Mouse (Mus musculus) embryonic facial prominence, embryonic 10.5 days (tissue): ENCODE measurements at regions not wholly inside any gene's neighbourhood (a gene's known extent, or its start where the extent isn't known, plus 50 kb on each side); places are given as distances from the start of the nearest gene placed in this dataset.
"Not testable (repeated sequence)": the region's sequence is repeated elsewhere in the genome, so short reads cannot be mapped to it uniquely, and the experiment has no call there.

ENCODE experiments used
- DNase-seq: peaks from one replicate; pipeline ENCODE4 v3.0.0-alpha.2; 2017; ENCODE audit warnings: low spot score
- H3K27ac ChIP-seq: fragments of 300-500 bp; sonication (generic); replicated peaks from 2 replicates; pipeline ENCODE4 v1.5.1; 2016; ENCODE audit warnings: mild to moderate bottlenecking
- H3K27me3 ChIP-seq: fragments of 300-500 bp; sonication (generic); replicated peaks from 2 replicates; pipeline ENCODE4 v1.6.1; 2016; ENCODE audit warnings: low read depth, mild to moderate bottlenecking; ENCODE audit not compliant: poor library complexity, severe bottlenecking
- H3K36me3 ChIP-seq: fragments of 300-500 bp; sonication (generic); replicated peaks from 2 replicates; pipeline ENCODE4 v1.6.1; 2016; ENCODE audit warnings: mild to moderate bottlenecking, moderate library complexity
- H3K4me1 ChIP-seq: fragments of 300-500 bp; sonication (generic); 2 replicates; pipeline ENCODE4 v1.6.1; 2016
- H3K4me3 ChIP-seq: fragments of 300-500 bp; sonication (generic); 2 replicates; pipeline ENCODE4 v1.5.1; 2016; ENCODE audit warnings: mild to moderate bottlenecking, moderate library complexity
- H3K9me3 ChIP-seq: fragments of 300-500 bp; sonication (generic); 2 replicates; pipeline ENCODE4 v1.6.1; 2016; ENCODE audit warnings: mild to moderate bottlenecking
- WGBS: fragments of 180-500 bp; shearing (Covaris S2); methylation state at CpG from one replicate; pipeline ENCODE4 v1.1.7; 2016; 5-methylcytosine and 5-hydroxymethylcytosine counted together

- not testable (repeated sequence) for H3K36me3 ChIP-seq, H3K27ac ChIP-seq, H3K4me3 ChIP-seq, H3K9me3 ChIP-seq, H3K4me1 ChIP-seq, H3K27me3 ChIP-seq, DNase-seq
- 91% methylated on average over 2 of the region's 2 CpGs for WGBS
Measured at GRCm38 (mm10) chr13:12671011-12671410, 105.3 kb downstream of the Ero1lb start.

- H3K36me3 ChIP-seq, H3K4me1 ChIP-seq, DNase-seq, H3K4me3 ChIP-seq, H3K9me3 ChIP-seq, H3K27ac ChIP-seq, H3K27me3 ChIP-seq: not testable (repeated sequence)
- WGBS: no CpG with 5 or more reads among the region's 7 CpGs
Measured at GRCm38 (mm10) chr13:12668742-12669141, 103.1 kb downstream of the Ero1lb start.

GRCm38 (mm10) chr13:12667727-12668665, 102.3 kb downstream of the Ero1lb start:
- not testable (repeated sequence) for H3K4me3 ChIP-seq, DNase-seq, H3K27ac ChIP-seq, H3K4me1 ChIP-seq, H3K9me3 ChIP-seq, H3K27me3 ChIP-seq, H3K36me3 ChIP-seq
- WGBS: 88% methylated on average over 9 of the region's 9 CpGs

GRCm38 (mm10) chr13:12666050-12666449, 100.4 kb downstream of the Ero1lb start:
- not testable (repeated sequence) for H3K9me3 ChIP-seq, H3K4me3 ChIP-seq, H3K27me3 ChIP-seq

More at GRCm38 (mm10) chr13:12666050-12666449, 100.4 kb downstream of the Ero1lb start:
- H3K27ac ChIP-seq, H3K4me1 ChIP-seq, H3K36me3 ChIP-seq, DNase-seq: not testable (repeated sequence)
- WGBS: 71% methylated on average over 3 of the region's 3 CpGs
